Mouse (Mus musculus): Measurements from ENCODE around the gene Adipor2.

- TF ChIP-seq CTCF (IDR thresholded peaks at IDR 0.05), result no peak
- TF ChIP-seq POLR2A (IDR thresholded peaks at IDR 0.05; ENCODE audit: insufficient read depth, low read depth, low read length), result no peak
- no peak for TF ChIP-seq EP300 (IDR thresholded peaks at IDR 0.05; ENCODE audit: insufficient read depth, low read depth, low read length)
These were observed 29.5 kb downstream of the Adipor2 start for GRCm38 (mm10) chr6:119387801-119388649.

All from heart, adult 2 months (tissue).